ENCODE assay signal across 9 mouse cellular contexts in genomic region chr9:60989670-60990391, GRCm38 (mm10).
DNase-seq lines count a peak whose midpoint lies in the region; ATAC-seq and TF ChIP-seq lines count a peak whose summit lies in the region.
"Had no signal": no experiment of that assay in that cellular context is flagged by ENCODE, and none has a peak within 500 bp of the region (broad histone marks: within the 10 kb centered on the region; RNA-seq: fewer than 3 reads in every experiment).

No protein-coding gene starts in this region.

- no peak for DNase-seq in kidney, adult 11 months
- DNase-seq in NIH3T3 (ENCODE audit: low read depth), result peak; percentile 74
- peak; percentile 43 for DNase-seq in embryonic facial prominence, embryonic 10.5 days (ENCODE audit: low spot score)
- peak; percentile 42 for DNase-seq in heart, postnatal 4 days
- DNase-seq in layer of hippocampus, adult 2 months (ENCODE audit: low spot score in 2 of 2), result no peak
- no peak for DNase-seq in frontal cortex, adult 2 months (ENCODE audit: extremely low spot score in 1 of 2, low spot score in 1 of 2)

- H3K4me2 ChIP-seq in kidney, embryonic 16.5 days (replicated peaks; ENCODE audit: low read depth, low read length), result 0 out of 2 replicates have a peak overlapping the region, but pooled peaks have one; percentile 6

- no peak overlapping the region for H3K27ac ChIP-seq in kidney, embryonic 16.5 days (ENCODE audit: low read length)
- H3K27ac ChIP-seq in embryonic facial prominence, embryonic 10.5 days (replicated peaks), result no peak overlapping the region
- H3K27ac ChIP-seq in layer of hippocampus, adult 2 months, result no peak overlapping the region

- no peaks in the 10 kb centered on the region for H3K36me3 ChIP-seq in kidney, embryonic 16.5 days (ENCODE audit: insufficient read depth, low read length)
- H3K36me3 ChIP-seq in embryonic facial prominence, embryonic 10.5 days (replicated peaks), result no peaks in the 10 kb centered on the region

- peaks cover 15% of the 10 kb centered on the region; the same call in 1 of the 2 replicates for H3K4me1 ChIP-seq in kidney, embryonic 16.5 days (ENCODE audit: insufficient read depth, low read length)
- H3K4me1 ChIP-seq in embryonic facial prominence, embryonic 10.5 days, result peaks cover 16% of the 10 kb centered on the region

- no peak overlapping the region for H3K4me3 ChIP-seq in kidney, embryonic 16.5 days (ENCODE audit: low read length)
- H3K4me3 ChIP-seq in embryonic facial prominence, embryonic 10.5 days, result no peak overlapping the region
- H3K4me3 ChIP-seq in layer of hippocampus, adult 2 months, result no peak overlapping the region
- H3K4me3 ChIP-seq: erythroblast, embryonic 14.5 days had no signal

- 21% methylated on average over 13 of the region's 13 CpGs for WGBS in kidney, embryonic 16.5 days
- WGBS in embryonic facial prominence, embryonic 10.5 days, result 47% methylated on average over 13 of the region's 13 CpGs

- ATAC-seq in kidney, embryonic 16.5 days (ENCODE audit: low FRiP score, low TSS enrichment), result peak; percentile 35; the same call in 1 of the 2 replicates
- ATAC-seq in erythroid progenitor cell, adult 5-6 weeks (replicated peaks; ENCODE audit: low FRiP score, poor library complexity, severe bottlenecking), result no peak

- H3K9me3 ChIP-seq in kidney, embryonic 16.5 days (ENCODE audit: low read length), result no peaks in the 10 kb centered on the region
- no peaks in the 10 kb centered on the region for H3K9me3 ChIP-seq in embryonic facial prominence, embryonic 10.5 days

- TF ChIP-seq CTCF in layer of hippocampus, adult 2 months (conservative IDR thresholded peaks at IDR 0.05), result no peak

- no peak overlapping the region for H3K9ac ChIP-seq in kidney, embryonic 16.5 days (replicated peaks; ENCODE audit: low read length)

- H3K27me3 ChIP-seq in kidney, embryonic 16.5 days (ENCODE audit: insufficient read depth, low read length), result no peaks in the 10 kb centered on the region
- peaks cover 26% of the 10 kb centered on the region for H3K27me3 ChIP-seq in embryonic facial prominence, embryonic 10.5 days (replicated peaks; ENCODE audit: low read depth, poor library complexity, severe bottlenecking)

Comparison
In these comparisons a context has a peak if more than half of its experiments do, and no peak if none do; other contexts are left out.
1. DNase-seq: peak in NIH3T3 (single experiment), embryonic facial prominence, embryonic 10.5 days (single experiment) and heart, postnatal 4 days (single experiment); none in kidney, adult 11 months (single experiment), layer of hippocampus, adult 2 months (0 of 2) and frontal cortex, adult 2 months (0 of 2).